Mouse (Mus musculus): ENCODE data around the gene Ssbp3. TPM values are rescaled to one million over a fixed set of nuclear protein-coding genes. Genes with fewer than 3 reads are reported as not detected.

Gene Ssbp3
- total RNA-seq, 2 experiments from 2014 or later, result 41.6 to 49.9 TPM

GRCm38 (mm10) chr4:107026451-107026850, 116.0 kb downstream of the Ssbp3 start:
- intact Hi-C loops (cut with DNase I), result no loop called here
- peak in 1 of 2 experiments; percentile 30 for DNase-seq

- DNase-seq, result peak in 1 of 2 experiments; percentile 37
- intact Hi-C loops (cut with DNase I), result no loop called here
Observed at GRCm38 (mm10) chr4:107035689-107036088, 125.2 kb downstream of the Ssbp3 start.

GRCm38 (mm10) chr4:107036985-107037384, 126.5 kb downstream of the Ssbp3 start:
- no peak for DNase-seq

GRCm38 (mm10) chr4:107038303-107038702, 127.8 kb downstream of the Ssbp3 start:
- intact Hi-C loops (cut with DNase I), result no loop called here
- no peak for DNase-seq

More at GRCm38 (mm10) chr4:107036985-107037384, 126.5 kb downstream of the Ssbp3 start:
- intact Hi-C loops (cut with DNase I), result no loop called here

DNA sequence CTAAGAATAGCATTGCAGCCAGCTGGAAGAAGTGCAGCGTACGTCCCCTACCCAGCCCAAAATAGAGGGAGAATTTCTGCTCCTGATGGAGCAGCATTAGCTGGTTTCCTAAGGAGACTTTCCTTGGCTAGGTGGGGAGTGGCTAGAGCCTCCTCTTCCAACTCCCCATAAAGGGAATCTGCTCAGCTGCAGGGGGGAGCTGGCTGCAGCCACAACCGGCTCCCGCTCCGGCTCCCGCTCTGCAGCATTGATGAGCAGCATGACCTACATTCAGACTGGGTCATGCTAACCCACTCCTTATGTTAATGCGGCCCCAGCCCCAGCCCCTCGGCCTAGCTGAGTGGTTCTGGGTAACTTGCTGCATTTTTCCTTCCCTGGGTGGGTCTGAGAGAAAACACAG, 128.8 kb downstream of the Ssbp3 start:
- intact Hi-C loops (cut with DNase I), result no loop called here
- DNase-seq, result no peak

DNA sequence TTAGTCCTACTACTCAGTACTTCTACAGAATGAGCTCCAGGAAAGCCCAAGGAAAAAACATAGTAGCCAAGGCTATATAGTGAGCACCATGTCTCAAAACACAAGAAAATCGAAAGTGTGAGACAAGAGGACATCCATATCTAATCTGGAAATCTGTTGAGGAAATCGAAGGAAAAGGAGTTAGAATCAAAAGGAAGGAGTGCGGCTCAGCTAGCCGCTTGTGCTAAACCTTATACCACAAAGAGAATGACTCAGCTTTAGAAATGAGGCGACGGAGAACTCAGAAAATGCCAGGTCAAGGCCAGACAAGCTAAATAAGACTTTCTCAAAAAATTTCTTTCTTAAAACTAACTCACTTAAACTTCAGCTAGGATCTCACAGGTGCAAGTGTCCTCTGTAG, 131.8 kb downstream of the Ssbp3 start:
- intact Hi-C loops (cut with DNase I), result no loop called here

GRCm38 (mm10) chr4:107045188-107045587, 134.7 kb downstream of the Ssbp3 start:
- no peak for DNase-seq
- intact Hi-C loops (cut with DNase I), result no loop called here

More for the DNA sequence above, 131.8 kb downstream of the Ssbp3 start:
- no peak for DNase-seq

- no peak for DNase-seq
- intact Hi-C loops (cut with DNase I), result no loop called here
Observed at GRCm38 (mm10) chr4:107047806-107048205, 137.3 kb downstream of the Ssbp3 start.

- peak in 1 of 2 experiments; percentile 21 for DNase-seq
Observed at GRCm38 (mm10) chr4:107048568-107049162, 138.2 kb downstream of the Ssbp3 start.

DNA sequence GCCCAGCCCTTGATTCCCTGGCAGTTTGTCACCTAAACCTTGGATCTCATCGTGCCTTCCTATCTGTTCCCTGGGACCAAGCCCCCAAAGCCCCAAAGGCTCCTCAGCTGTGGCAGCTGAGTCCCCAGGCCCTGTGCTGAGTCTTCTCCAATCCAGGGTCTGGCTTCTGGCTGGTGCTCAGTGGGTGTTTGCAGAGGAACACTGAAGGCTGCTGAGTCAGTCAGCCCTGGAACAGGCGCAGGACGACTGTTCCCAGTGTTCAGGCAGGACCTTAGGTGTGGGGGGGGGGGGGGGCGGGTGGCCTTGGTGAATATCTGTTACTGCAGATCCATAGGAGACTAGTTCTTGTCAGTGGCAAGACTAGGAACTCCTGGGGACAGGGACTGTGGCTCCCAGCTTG, 141.4 kb downstream of the Ssbp3 start:
- intact Hi-C loops (cut with DNase I), result no loop called here
- no peak for DNase-seq

More at GRCm38 (mm10) chr4:107048568-107049162, 138.2 kb downstream of the Ssbp3 start:
- intact Hi-C loops (cut with DNase I), result no loop called here

DNA sequence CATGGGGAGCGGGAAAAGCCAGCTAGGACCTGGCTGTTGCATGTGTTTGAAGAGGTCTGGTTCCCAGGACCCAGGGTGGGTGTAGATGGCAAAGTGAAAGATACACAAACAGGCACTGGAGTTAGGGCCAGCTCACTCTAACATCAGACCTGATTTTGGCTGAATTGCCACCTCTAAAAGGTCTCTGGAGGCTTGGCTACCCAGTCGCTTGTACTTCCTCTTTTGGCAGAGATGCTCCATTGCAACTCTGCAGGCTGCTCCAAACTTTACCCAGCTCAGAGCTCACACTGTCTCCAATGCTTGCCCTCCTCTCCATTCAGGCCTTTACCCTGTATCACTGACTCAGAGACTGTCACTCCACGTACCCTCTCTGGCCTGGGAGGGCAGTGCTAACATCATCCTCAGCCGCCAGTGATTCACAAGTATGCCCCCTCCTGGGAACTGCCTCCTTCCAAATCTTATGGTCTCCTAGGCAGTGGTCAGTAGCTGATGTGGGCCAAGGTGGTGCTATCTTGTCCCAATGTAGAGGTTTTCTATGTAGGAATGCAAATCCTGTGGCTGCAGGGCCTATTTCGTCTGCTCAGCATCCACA, 142.6 kb downstream of the Ssbp3 start:
- intact Hi-C loops (cut with DNase I), result no loop called here
- no peak for DNase-seq

DNA sequence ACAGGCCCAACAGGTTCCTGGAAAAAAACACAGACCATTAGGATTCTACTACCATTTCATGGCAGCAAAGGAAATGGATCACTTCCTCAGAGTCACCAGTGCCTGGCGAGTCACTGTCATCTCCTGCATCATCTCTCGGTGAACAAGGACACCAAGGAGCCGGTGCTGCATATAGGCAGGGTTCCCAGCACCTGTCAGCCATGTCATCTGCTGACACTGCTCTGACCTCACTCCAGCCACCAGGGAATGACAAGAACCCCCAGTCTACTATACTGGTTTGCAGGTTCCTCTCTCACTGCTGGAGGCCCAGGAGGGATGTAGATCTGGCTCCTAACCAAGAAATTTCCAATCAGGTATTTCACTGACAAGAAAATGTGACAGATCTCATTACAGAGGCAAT, 145.6 kb downstream of the Ssbp3 start:
- no peak for DNase-seq
- intact Hi-C loops (cut with DNase I), result no loop called here

GRCm38 (mm10) chr4:107058346-107058745, 147.8 kb downstream of the Ssbp3 start:
- DNase-seq, result no peak
- intact Hi-C loops (cut with DNase I), result no loop called here

- intact Hi-C loops (cut with DNase I), result no loop called here
Observed at GRCm38 (mm10) chr4:107058781-107059180, 148.3 kb downstream of the Ssbp3 start.

DNA sequence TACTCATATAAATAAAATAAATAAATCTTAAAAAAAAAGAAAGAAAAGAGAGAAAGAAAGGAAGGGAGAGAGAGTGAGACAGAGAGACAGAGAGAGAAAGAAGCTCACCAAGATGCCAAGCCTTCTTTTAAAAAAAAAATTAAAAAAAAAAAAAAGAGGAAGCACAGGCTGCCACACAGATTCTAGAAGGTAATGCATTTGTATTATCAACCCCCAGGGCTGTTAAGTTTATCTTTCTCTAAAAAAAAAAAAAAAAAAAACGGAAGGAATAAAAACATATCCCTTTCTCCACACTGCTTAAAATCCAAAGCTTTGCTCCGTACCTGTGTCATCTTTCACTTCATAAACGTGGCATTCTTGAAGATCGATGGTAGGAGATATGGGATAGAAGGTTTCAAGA, 151.1 kb downstream of the Ssbp3 start:
- intact Hi-C loops (cut with DNase I), result no loop called here

More at GRCm38 (mm10) chr4:107058781-107059180, 148.3 kb downstream of the Ssbp3 start:
- DNase-seq, result no peak

DNA sequence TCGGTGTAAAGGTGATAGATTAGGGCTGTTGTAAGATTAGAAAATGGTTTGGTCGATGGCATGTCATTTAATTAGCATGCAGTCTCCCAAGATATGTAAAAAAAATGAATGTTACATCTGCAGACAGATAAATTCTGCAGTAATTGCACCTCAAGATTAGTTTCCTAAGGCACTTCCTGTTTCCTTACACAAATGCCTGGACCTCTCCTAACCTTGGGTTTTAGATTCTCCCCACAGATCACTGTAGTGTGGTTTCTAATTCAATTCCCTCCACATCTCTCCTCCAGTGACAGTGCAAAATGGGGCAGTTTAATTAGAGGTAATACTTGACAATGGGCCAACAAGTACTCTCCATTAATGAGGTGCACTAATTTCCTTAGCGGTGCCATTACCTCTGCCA, 152.7 kb downstream of the Ssbp3 start:
- DNase-seq, result no peak
- intact Hi-C loops (cut with DNase I), result no loop called here

More for the DNA sequence above, 151.1 kb downstream of the Ssbp3 start:
- no peak for DNase-seq

DNA sequence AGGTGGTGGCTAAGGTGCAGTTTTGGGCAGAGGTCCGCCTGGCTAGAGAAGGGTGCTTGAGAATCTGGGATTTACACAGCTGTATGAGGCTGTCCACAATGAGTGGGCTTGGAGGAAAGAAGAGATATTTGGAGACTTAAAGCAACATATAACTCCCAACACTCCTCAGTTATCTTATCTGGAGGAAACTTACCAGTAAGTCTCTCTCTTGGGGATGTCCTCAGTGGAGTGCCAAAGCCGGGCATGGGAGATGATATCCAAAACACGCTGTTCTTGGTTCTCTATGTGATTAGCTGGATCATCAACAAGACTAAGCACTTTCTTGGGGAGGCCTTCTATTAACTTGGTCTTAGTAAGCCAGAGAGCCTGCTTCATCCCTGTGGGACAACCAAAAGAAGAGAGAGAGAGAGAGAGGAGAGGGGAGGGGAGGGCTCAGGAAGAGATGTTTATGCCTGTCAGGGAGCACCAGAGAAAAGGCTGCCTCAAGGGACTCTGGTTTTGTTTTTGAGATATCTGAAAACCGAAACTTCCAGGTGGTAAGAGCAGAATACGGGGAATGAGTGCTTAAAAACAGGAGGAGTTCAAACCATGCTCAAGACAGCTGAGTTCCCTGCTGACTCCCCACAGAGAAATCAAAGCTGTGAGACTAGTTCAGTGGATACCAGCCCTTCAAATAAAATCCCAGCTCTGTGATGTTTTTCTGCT, 154.0 kb downstream of the Ssbp3 start:
- no peak for DNase-seq
- intact Hi-C loops (cut with DNase I), result loop anchor here (5.0 kb wide), 2 partner anchors 152 to 227 kb away; partner anchors contain the start of gene Ssbp3

DNA sequence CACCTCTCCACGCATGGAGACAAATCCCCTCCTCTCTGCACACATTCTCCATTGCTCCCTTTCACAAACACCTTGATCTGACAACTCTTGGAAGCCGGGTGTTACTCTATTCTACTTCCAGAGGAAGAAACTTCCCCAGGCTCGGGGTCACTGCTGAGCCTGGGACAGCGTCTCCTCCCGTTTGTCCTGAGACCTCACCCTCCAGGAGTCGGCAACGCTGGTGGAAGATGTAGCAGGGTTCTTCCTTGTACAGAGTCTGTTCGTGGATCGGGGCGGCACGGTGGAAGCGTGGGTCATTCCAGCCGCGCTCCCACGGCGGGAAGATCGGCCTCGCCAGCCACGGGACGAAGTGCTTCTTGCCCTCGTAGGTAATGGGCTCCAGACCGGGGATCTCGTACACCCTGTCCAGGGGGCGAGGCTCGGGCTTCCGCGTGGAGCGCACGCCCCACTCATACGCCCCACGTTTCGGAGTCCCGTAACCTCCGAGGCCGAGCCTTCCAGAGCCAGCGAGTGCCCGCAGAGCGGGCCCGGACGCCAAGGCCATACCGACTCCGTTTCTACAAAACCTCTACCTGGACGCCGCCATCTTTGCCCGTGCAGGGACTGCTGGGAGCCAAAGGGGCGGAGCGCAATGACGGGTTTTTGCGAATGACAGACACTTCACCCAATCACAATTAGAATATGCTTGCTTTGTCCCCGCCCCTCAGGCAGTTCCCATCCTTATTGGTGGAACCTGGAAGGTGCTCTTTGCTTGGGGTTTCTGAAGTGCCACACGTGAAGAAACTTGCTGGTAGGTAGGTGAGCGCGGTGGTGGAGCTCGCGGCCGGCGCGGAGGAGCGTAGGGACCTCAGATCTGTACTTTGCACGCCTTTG, 156.0 kb downstream of the Ssbp3 start, which contains the start of the genes Mrpl37 and Cyb5rl:
Gene Mrpl37 (minus strand): TSS at position 617 of the 873 bp plus-strand sequence.
Gene Cyb5rl (plus strand): TSS at position 737 of the 873 bp plus-strand sequence.
- peak; percentile 98 to 99 for DNase-seq
- intact Hi-C loops (cut with DNase I), result loop anchor here (2.0 to 5.0 kb wide), 3 partner anchors 98 to 229 kb away; partner anchors contain the start of gene Ssbp3

DNA sequence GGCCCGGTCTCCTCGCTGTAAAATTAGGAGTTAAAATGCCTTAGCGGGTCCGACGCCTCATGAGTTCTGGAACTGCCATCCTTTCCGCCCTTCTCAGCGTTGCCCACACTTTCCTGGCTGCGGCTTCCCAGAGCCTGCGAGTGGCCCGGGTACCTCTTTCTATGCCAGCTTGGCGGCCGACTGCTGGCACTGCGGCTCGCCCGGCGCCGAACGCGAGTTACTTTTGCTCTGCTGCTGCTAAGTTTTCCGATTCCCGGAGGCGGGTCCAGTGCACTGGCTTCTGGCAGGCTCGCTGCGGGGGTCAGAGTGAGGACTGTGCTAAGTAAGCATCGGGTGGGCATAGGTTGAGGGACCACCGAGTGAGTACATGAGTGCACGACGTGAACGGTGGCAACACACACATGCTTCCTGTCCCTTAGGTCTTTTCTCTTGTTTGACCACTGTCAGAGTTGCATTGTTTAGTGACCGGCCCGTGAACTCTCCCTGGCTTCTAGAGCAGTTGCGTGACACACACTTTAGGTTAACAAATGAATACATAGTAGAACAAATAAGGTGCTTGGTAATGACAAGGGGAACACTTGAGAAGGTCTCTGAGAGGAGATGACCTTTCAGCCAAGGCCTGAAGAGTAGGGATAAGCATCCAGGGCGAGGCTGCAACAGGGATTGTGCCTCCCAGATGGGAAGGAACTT, 156.8 kb downstream of the Ssbp3 start:
- intact Hi-C loops (cut with DNase I), result loop anchor here (2.0 to 5.0 kb wide), 3 partner anchors 98 to 230 kb away; partner anchors contain the start of gene Ssbp3
- DNase-seq, result no peak

- DNase-seq, result no peak
- intact Hi-C loops (cut with DNase I), result no loop called here
Observed at GRCm38 (mm10) chr4:107072343-107072742, 161.8 kb downstream of the Ssbp3 start.
